Mouse (Mus musculus): Measurements from ENCODE around the gene Enkd1. TPM values are rescaled to one million over a fixed set of nuclear protein-coding genes. Genes with fewer than 3 reads are reported as not detected.
A peak's percentile ranks its signal among the peaks of the same experiment; 100 is the strongest.

Gene Enkd1
- total RNA-seq, 1 experiment from 2014 or later = not detected

- ATAC-seq (replicated peaks; ENCODE audit: insufficient number of reproducible peaks, low FRiP score, low TSS enrichment, poor library complexity, severe bottlenecking) = no peak
These were observed 20.5 kb downstream of the Enkd1 start for GRCm38 (mm10) chr8:105687512-105687911.

DNA sequence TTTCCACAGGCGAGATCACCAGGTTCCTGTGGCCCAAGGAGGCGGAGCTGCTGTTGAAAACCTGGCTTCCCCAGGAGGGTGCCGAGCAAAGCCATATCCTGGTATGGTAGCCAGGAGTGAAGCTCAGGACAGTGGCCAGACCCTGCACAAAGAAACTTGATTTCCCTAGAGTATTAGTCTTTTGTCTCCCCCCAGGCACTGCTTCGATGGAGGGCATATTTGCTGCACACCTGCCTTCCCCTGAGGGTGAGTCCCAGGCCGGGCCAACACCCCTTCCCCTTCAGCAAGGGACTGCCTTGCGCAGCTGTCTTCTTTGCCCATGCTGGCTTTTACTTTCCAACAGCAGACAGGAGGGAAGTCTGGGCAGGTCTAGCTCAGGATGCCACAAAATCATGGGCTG, 21.5 kb downstream of the Enkd1 start:
- no peak for ATAC-seq (replicated peaks; ENCODE audit: insufficient number of reproducible peaks, low FRiP score, low TSS enrichment, poor library complexity, severe bottlenecking)

DNA sequence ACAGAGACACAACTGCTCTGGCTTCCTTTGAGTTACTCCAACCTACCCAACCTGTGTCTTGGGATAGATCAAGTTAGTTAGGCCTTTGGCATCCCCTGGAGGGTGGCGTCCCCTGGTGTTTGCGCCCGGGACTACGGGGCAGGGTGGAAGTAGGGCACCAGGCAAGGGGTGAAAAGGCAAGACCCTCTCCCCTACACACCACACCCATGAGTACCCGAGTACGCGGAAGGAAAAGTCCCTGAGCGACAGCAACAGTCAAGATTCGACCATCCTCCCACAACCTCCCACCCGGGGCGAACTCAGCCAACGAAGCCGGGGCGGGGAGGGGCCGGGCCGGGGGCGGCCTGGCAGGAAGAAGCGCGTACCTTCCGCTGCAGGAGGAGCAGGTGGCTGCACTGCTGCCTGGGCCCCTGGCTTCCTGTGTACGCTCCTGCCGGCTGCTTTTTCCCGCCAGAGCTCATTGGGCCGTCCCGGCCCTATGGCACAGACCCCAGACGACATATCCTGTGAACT, 22.2 kb downstream of the Enkd1 start, which contains the start of gene Carmil2:
Gene Carmil2 (plus strand): TSS at position 479 of the 513 bp plus-strand sequence.
- ATAC-seq (replicated peaks; ENCODE audit: insufficient number of reproducible peaks, low FRiP score, low TSS enrichment, poor library complexity, severe bottlenecking) = peak; percentile 67; the same call in 1 of the 2 replicates

DNA sequence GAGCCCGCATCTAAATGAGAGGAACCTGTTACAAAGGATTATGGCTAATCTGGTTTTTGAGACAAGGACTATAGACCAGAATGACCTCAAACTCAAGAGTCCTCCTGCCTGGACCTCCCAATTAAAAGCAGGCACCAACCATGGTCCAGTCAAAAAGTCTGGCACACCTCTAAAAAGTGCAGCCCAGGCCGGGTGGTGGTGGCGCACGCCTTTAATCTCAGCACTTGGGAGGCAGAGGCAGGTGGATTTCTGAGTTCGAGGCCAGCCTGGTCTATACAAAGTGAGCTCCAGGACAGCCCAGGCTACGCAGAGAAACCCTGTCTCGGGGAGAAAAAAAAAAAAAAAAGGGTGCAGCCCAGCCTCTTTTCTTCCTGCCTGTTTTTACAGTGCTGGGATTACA, 22.7 kb downstream of the Enkd1 start:
- no peak for ATAC-seq (replicated peaks; ENCODE audit: insufficient number of reproducible peaks, low FRiP score, low TSS enrichment, poor library complexity, severe bottlenecking)

- ATAC-seq (replicated peaks; ENCODE audit: insufficient number of reproducible peaks, low FRiP score, low TSS enrichment, poor library complexity, severe bottlenecking) = no peak
These were observed 30.1 kb downstream of the Enkd1 start for GRCm38 (mm10) chr8:105677891-105678290.

GRCm38 (mm10) chr8:105661167-105661566, 46.8 kb downstream of the Enkd1 start:
- peak; percentile 63; the same call in 1 of the 2 replicates for ATAC-seq (replicated peaks; ENCODE audit: insufficient number of reproducible peaks, low FRiP score, low TSS enrichment, poor library complexity, severe bottlenecking)

DNA sequence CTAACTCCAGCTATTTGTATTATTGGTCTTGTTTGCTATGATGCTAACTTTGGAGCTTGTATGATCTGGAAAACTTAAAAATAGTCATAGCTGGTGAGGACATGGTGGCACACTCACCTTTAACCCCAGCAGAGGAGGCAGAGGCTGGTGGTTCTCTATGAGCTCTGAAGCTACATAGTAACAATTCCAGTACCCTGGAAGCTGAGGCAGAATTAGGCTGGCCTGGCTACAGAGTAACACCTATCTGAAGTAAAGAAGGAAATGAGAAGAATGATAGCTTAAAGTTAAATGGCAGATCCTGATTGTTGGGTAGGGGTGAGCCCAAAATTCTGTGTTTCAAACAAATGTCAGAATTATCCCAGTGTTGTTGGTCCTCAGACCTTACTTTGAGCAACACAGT, 50.4 kb downstream of the Enkd1 start:
- ATAC-seq (replicated peaks; ENCODE audit: insufficient number of reproducible peaks, low FRiP score, low TSS enrichment, poor library complexity, severe bottlenecking) = no peak

Other genes with a start within 250 kb of the Enkd1 start
- gene Tppp3, start 236.7 kb downstream of the Enkd1 start, total RNA-seq (2017) = 164 to 258 TPM (median 248 TPM) in 3 replicates
- gene Zdhhc1, start 211.3 kb downstream of the Enkd1 start, total RNA-seq (2017) = 0.43 to 0.49 TPM (median 0.48 TPM) in 3 replicates
- gene Hsd11b2, start 189.5 kb downstream of the Enkd1 start, total RNA-seq (2017) = not detected in 3 replicates
- 62.8 to 77.2 TPM (median 68.8 TPM) in 3 replicates for gene Atp6v0d1, start 142.2 kb downstream of the Enkd1 start, total RNA-seq (2017)
- gene Ripor1, start 103.0 kb downstream of the Enkd1 start, total RNA-seq (2017) = 0.64 to 6.4 TPM (median 1.2 TPM) in 3 replicates
- 75.1 to 125 TPM (median 91.9 TPM) in 3 replicates for gene Ctcf, start 71.6 kb downstream of the Enkd1 start, total RNA-seq (2017)
- gene Agrp, start 70.8 kb downstream of the Enkd1 start, total RNA-seq (2017) = 3.6 to 4.9 TPM in 2 of 3 replicates, not detected in the other
- gene Carmil2, start 21.9 kb downstream of the Enkd1 start, total RNA-seq (2017) = 1.7 to 3.9 TPM (median 2.4 TPM) in 3 replicates
- gene Acd, start 7.1 kb downstream of the Enkd1 start, total RNA-seq (2017) = 8.7 to 25.2 TPM (median 9.7 TPM) in 3 replicates
- 21.3 to 28.7 TPM (median 21.4 TPM) in 3 replicates for gene Pard6a, start 7.1 kb downstream of the Enkd1 start, total RNA-seq (2017)
- not detected in 3 replicates for gene 4933405L10Rik, start 555 bp downstream of the Enkd1 start, total RNA-seq (2017)
- gene Gfod2, start 50.5 kb upstream of the Enkd1 start, total RNA-seq (2017) = 0.21 to 2.7 TPM in 2 of 3 replicates, not detected in the other
- 11.8 to 19.7 TPM (median 13.0 TPM) in 3 replicates for gene Ranbp10, start 119.1 kb upstream of the Enkd1 start, total RNA-seq (2017)
- 0.19 TPM in 1 of 3 replicates, not detected in the others for gene Tsnaxip1, start 119.5 kb upstream of the Enkd1 start, total RNA-seq (2017)
- 3.6 to 7.3 TPM (median 5.4 TPM) in 3 replicates for gene Cenpt, start 145.1 kb upstream of the Enkd1 start, total RNA-seq (2017)
- gene Thap11, start 146.9 kb upstream of the Enkd1 start, total RNA-seq (2017) = 12.3 to 21.2 TPM (median 20.9 TPM) in 3 replicates
- gene Nutf2, start 152.4 kb upstream of the Enkd1 start, total RNA-seq (2017) = 20.2 to 38.8 TPM (median 28.6 TPM) in 3 replicates
- 29.2 to 48.9 TPM (median 46.8 TPM) in 3 replicates for gene Edc4, start 172.7 kb upstream of the Enkd1 start, total RNA-seq (2017)
- 3.6 TPM in 1 of 3 replicates, not detected in the others for gene Nrn1l, start 185.4 kb upstream of the Enkd1 start, total RNA-seq (2017)
- gene Pskh1, start 192.2 kb upstream of the Enkd1 start, total RNA-seq (2017) = 11.4 to 15.3 TPM (median 11.6 TPM) in 3 replicates
- gene Ctrl, start 225.7 kb upstream of the Enkd1 start, total RNA-seq (2017) = not detected in 3 replicates
- gene Psmb10, start 230.2 kb upstream of the Enkd1 start, total RNA-seq (2017) = 98.5 to 154 TPM (median 99.0 TPM) in 3 replicates
- not detected in 3 replicates for gene Lcat, start 235.2 kb upstream of the Enkd1 start, total RNA-seq (2017)